Mouse (Mus musculus): Measurements from ENCODE around the gene Atxn7l2.

The Atxn7l2 gene

GRCm38 (mm10) chr3:108174672-108175531, 35.8 kb downstream of the Atxn7l2 start:
- peak; percentile 66 for DNase-seq

DNA sequence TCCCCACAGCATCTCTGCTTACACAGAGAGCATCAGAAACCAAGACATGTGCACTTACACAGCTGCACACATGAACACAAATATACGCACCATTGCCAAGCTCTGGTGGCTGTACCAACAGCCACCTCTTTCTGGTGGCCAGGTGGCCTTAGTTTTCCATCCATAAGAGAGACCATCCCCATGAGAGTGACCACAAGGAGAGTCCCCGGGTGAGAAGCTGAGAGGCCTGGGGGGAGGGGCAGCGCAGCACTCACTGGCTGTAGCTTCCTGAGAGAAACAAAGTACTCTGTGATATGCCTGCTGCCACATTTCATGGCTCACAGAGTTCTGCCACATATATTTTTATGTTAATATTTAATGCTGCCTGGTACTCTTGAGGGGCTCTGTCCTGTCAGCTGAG, 41.5 kb downstream of the Atxn7l2 start:
- no peak for DNase-seq

GRCm38 (mm10) chr3:108167499-108167898, 43.2 kb downstream of the Atxn7l2 start:
- DNase-seq = no peak

DNA sequence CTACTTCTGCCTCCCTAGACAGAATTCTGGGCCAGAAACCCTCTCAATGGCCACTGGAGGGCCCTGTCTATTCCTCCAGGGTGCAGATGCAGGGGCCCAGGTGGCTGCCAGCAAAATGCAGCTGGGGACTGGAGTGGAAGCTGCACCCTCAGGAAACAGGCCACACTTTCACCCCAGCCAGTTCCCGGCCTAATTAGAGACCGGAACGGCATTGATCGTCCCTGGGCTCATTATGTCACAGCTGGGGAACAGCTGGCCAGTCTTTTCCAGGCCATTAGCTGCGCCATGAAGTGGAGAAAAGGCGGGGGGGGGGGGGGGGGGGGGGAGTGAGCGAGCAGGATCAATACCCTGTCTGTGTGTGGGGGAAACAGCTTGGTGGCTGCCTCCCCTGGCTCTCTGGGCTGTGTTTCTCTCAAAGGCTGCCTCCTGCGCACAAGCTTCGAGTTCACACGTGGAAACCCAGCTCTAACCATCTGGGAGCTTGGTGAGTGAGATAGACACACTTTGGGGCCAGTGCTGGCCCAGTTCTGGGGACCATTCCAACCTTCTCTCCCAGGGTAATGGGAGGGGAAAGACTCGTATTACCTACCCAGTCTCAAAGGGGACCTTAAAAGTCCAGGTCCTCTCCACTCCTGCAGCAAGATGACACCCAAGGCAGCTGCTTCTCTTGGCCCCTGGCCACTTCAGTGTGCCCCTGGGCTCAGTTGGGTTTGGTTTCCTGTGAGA, 44.1 kb downstream of the Atxn7l2 start:
- no peak for DNase-seq

DNA sequence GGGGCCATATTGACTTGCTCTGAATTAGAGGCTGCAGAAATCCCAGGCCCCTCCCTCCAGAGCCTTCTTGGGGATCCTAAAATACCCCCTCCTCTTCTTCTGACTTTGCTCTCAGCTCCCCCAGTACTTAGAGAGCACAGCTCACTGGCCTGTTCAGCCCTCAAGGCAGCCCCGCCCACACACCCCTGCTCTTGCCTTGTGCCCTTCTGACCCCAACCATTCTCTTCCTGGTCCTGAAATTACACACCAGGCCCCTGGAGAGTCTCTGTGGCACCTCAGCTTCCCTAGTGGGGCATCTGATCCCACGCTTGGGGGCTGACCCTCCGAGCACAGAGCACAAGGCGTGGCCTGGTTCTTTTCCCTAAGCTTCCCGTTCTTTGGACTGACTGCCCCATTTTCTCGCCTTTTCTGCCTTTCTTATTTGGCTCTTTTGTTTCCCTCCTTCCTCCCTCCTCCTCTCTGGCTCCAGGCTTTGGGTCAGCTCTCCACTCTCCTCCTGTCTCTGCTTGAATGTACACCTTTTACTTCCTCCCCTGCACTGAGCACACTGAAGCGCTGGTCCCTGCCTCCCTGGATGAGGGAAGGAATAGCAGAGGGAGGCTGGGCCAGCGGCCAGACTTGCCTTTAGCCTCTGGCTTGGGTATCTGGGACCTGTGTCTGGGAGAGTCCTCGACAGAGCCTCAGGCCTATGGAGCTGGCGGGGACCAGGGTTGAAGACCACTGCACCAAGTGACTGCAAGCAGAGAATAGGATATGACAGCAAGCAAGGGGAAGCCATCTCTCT, 45.0 kb downstream of the Atxn7l2 start:
- DNase-seq = no peak

DNA sequence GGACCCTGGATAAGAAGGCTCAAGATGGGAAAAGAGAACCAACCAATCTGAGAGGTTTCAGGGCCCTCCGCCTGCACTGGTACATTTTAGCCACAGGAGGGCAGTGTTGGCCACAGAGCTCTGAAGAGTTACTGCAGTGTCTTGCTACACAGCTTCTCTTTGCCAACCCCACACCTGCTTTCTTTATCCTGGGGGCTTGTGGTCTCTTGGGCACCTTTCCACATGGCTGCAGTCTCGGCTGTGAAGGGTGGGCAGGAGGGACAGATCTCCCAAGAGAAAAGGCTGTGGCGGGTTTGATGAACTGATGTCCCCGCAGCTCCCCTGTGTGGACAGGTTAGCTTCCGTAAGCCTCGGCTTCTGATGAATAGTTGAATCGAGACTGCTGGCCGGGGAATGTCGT, 45.9 kb downstream of the Atxn7l2 start:
- peak; percentile 82 for DNase-seq

- DNase-seq = no peak
These were observed 46.6 kb downstream of the Atxn7l2 start for GRCm38 (mm10) chr3:108164091-108164490.

- DNase-seq = peak; percentile 70
These were observed 52.2 kb downstream of the Atxn7l2 start for GRCm38 (mm10) chr3:108158383-108159037.

GRCm38 (mm10) chr3:108154656-108155055, 56.1 kb downstream of the Atxn7l2 start, which contains the start of gene Gpr61:
Gene Gpr61 (minus strand): TSS chr3:108154882.
- DNase-seq = peak; percentile 80

- no peak for DNase-seq
These were observed 58.4 kb downstream of the Atxn7l2 start for GRCm38 (mm10) chr3:108152290-108152689.

Data from right cerebral cortex, postnatal 25 days (tissue).